Mouse (Mus musculus): ENCODE measurements around the gene Dennd5b.
"Not testable (repeated sequence)": the region's sequence is repeated elsewhere in the genome, so short reads cannot be mapped to it uniquely, and the experiment has no call there.

The Dennd5b gene

DNA sequence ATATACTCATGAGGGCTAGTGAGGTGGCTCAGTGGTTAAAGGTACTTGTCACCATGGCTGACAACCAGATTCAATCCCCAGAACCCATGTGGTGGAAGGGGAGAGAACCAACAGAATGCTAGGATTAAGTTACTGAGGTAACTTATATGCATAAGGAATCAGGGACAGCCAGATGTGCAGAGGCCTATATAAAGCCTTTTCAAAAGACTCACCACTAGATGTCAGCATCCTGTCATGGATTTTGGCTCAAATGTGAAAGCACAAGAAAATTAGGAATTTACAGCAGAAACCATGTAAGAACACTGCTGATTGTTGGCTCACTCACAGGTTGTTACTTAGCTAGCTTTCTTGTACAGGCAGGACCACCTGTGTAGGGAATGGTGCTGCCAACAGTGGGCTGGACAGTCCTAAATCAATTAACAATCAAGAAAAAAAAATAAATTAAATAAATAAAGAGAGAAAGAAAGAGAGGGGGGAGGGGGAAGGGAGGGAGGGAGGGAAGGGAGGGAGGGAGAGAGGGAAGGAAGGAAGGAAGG is 90.6 kb downstream of the Dennd5b start:
- peak; percentile 21 for DNase-seq (ENCODE audit: low spot score)

DNA sequence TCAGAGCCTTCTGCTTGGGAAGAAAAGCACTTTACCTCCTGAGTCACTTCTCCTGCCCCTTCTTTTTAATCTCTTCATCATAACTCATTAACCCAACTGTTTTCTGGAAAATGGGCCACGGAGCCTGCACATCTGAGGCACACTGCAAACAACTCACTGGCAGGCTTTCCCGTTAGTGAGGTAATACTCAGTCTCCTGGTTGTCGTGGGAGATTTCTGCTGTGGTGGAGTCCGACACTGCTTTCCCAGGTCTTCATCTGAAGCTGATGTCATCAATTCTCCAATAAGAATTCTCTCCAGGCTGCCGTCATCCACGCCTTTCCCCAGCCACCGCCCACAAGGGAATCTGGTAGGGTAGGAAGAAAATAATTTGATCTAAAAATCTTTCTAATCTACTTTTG is 96.5 kb downstream of the Dennd5b start:
- DNase-seq (ENCODE audit: low spot score): no peak

DNA sequence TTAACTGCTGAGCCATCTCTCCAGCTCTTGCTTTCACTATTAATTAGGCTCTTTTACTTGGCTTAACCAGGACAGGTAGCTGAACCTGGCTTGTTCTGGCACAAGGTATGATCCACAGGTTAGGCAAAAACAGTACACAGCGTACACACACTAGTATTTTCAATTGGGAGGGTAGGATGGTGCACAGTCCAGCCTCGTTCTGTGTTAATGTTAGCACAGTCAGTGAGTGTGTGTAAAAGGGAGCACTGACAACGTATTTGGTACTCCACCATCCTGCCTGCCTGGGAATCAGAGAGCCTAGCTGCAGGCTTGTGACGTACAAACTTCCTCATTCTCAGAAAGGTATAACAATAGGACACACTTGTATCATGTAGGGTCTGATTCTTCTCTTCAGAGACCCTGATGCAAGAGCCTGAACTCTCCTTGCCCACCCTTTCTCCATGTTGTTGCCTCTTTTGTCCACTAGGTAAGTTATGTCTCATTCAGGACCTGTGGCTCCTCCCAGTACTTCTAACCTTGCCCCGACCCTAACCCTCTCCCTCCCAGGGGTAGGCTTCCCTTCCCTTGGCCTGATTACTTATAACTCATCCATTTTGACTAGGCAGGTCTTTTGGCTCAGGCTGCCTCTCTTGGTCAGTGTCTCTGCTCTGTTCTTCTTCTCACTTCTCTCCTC is 107.0 kb downstream of the Dennd5b start:
- no peak for DNase-seq (ENCODE audit: low spot score)

DNA sequence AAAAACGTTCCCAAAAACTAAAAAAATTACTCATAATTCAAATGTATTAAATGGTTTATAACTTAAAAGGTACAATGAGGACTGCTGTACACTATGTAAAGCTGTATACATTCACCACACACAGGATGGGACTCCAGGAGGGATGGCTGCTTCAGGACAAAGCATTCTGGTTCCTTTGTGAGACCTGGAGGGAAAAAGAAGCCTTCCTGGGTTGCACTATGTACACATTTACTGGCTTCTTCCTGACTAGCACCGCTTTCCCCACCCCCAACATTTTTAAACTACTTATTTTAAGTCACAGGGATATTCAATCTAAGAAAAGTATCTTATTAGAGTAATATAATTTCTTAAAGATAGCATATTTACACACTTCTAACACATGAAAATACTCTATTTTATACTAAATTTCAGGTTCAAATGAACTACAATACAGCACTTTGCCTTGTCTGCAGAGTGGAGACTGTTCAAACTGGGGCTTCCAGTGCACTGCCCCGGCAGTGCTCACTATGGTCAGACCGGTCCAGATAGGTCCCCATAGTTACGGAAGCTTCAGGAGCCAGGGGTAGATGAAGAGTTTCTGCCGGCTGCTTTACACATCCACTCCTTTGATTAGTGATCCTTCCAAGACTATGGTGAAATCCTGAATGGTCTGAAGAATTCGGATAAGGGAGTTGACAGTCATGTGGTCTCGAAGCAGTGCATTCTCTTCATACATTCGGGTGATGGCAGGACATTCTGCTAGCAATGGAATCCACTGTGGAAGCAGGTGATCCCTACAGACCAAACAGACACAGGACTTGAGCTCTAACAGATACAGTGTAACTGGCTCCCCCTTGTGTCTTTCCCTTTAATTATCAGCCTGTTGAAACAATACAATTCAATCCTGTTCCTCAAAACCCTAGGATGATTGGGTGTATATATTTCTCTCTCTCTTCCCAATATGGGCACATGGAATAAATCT is 108.1 kb downstream of the Dennd5b start:
- peak; percentile 18 for DNase-seq (ENCODE audit: low spot score)

DNA sequence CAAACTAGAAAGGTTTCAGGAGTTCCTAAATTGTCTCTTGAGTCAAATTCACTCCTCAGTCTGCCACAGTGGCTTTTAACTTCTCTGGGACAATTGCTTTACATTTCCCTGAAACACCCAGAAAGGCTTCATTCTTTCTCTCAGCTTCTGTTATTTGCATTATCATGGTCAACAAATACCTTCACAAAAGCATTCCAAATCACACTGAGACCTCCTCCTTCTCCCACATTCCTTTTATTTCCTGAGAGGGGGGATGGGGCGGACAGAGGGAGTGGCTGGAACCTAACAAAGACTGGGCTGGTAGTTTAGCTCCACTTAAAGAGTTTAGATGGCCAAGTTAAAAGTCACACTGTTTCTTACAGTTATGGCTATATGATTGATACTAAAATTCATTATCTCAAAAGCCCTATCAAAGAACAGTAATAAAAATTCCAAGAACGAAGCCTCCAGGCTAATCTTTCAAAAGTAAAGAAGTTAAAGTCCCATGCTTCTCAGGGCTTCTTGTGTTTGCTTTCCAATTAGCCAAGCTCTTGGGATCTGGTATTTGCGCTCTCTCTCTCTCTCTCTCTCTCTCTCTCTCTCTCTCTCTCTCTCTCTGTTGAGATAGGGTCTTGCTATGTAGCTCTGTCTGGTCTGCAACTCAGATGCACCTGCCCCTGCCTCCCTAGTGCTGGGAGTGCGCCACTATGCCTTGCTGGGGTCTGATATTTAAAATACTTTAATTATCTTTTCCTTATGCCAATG is 108.9 kb downstream of the Dennd5b start:
- DNase-seq (ENCODE audit: low spot score): no peak

DNA sequence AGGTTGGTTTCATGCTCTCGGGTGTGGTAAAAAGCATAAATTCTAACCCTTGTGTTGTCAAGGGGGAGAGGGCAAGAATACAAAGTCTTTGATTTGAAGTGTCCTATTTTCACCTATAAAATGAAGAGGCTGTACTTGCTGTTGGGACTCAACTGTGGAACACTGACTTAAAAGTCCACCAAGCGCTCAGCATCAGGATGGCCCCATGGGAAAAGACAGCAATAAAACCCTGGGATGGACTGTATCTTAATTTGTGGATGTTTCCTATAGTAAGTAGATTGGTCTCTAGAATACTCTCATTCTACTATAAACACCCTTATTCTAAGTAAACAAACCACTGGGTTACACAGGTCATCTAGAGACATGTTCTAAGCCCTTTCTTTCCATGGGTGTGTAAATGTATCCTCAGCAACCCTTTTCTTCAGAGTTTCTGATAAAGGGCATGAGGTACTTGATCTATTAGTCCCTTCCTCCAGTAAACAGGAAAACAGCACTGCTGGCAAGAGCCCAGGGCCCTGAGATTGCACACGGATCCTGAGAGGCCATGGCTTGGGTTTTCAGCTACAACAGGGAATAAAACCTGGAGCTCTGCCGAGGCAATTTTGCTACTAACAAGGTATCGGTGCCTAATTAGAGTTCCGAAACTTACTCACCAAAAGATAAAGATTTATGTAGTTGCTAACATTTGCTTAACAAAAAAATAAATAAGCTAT is 109.7 kb downstream of the Dennd5b start:
- no peak for DNase-seq (ENCODE audit: low spot score)

DNA sequence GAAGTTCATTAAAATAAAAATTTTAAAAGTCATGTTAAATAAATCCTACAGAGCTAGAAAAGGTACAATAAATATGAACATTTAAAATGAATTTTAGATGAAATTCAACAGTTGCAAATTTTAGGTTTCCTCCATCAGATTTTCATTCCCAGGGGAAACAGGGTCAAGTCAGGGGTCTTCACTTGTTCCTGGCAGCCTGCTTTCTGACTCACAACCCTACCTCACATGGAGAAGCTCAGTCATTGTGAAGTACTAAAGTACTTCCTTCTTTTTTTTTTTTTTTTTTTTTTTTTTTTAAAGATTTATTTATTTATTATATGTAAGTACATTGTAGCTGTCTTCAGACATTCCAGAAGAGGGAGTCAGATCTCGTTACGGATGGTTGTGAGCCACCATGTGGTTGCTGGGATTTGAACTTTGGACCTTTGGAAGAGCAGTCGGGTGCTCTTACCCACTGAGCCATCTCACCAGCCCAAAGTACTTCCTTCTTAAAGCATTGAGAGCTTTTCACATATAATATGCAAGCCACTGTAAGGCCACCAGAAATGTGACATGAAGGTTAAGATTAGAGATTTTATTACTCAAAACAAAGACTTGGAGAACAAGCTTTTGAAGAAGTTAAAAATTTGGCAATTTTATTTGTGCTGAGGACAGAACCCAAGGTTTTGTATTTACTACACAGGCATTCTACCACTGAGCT is 111.5 kb downstream of the Dennd5b start:
- DNase-seq (ENCODE audit: low spot score): not testable (repeated sequence)

DNA sequence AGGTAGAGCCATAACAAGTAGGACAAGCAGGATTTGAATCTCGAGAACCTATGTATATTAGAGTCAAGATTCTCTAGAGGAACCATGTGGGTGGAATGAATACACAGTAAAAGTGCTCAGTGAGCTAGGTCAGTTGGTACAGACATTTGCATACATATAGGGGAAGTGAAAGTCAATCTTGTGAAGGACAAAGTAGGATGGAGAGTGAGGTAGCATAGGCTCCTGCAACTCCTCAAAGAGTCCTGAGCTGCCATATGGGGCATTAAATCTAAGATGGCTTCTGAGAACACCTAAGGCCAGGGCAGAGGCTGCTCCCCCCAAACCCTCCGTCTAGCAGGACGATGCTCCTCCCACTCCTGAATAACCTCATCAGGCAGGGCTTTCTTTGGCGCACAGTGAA is 115.5 kb downstream of the Dennd5b start:
- DNase-seq (ENCODE audit: low spot score): no peak

DNA sequence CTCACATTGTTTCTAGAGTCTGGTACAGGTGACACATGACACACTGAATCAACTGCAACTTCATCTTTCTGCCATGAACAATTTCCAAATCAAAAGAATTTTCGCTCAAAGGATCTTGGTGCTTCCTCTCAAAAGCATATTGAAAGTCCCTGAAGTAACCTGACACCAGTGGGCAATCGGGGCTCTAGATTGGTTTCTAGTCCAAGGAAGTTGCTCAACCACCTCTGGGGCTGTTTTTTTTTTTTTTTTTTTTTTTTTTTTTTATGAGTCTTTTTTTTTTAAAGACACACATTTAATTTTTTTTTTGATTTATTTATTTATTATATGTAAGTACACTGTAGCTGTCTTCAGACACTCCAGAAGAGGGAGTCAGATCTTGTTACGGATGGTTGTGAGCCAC is 121.0 kb downstream of the Dennd5b start:
- DNase-seq (ENCODE audit: low spot score): no peak

DNA sequence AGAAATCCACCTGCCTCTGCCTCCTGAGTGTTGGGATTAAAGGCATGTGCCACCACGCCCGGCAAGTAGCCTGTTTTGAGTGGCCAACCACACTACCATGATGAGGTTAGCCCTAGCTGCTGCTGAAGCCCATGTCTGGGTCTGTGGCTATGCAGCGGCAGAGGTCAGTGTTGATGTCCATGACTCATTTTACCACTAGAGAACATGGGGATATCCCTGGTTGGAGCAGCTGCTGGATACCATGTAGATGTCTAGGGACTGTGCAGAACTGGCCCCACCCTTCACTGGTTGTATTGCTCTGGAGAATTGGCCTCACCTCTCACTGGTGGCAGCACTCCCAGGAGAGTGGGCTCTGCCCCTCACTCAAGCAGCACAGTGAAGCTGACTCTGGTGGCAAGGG is 126.4 kb downstream of the Dennd5b start:
- no peak for DNase-seq (ENCODE audit: low spot score)

DNA sequence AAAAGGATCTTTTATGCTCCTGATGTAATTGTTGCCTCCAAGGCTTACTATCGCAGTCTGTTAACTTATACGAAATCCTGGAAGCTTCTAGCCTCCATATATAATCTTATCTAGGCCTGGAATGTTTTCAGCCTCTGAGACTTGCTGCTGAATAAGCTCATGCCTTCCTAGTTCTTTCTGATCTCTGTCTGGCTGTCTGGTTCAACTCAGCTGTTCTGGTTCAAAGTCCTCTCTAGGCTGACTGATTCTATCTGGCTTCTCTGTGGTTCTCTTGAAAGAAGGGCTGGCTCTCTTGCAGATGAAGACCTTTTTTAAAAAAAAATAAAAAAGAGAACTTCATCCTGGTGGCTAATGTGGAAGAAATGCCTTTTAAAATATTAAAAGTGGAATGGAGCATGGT is 128.6 kb downstream of the Dennd5b start:
- DNase-seq (ENCODE audit: low spot score): no peak

DNA sequence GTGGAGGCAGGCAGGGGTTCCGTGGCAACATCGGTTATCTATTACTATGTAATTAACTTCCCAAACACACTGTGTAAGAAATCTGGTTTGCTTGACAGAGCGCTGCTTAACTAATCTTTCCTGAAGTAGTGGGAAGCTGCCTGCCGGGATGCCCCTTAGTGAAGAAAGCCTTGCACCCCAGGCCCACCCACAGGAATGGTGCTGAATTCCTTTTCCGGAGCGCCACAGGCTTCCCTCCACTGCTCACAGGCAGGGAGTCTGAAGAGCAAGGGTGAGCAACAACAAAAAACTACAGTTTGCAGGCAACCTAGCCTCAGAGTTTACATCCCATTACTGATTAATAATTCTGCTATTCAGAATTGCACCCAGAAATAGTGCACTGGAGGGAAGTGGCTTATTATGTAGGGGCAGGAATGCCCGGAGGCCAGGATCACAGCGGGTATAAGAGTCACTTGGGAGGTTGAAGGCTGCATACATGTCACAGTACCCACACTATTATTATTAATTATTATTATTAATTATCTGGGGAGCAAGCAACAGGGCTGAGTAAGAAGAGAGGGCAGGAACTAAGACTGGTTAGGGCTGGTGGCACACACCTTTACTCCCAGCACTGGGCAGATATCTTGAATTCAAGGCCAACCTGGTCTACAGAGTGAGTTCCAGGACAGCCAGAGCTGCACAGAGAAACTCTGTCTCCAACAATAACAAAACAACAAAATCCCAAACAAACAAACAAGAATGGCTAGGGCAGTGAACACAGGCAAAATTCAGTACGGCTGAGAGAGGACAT is 129.2 kb downstream of the Dennd5b start:
- no peak for DNase-seq (ENCODE audit: low spot score)

DNA sequence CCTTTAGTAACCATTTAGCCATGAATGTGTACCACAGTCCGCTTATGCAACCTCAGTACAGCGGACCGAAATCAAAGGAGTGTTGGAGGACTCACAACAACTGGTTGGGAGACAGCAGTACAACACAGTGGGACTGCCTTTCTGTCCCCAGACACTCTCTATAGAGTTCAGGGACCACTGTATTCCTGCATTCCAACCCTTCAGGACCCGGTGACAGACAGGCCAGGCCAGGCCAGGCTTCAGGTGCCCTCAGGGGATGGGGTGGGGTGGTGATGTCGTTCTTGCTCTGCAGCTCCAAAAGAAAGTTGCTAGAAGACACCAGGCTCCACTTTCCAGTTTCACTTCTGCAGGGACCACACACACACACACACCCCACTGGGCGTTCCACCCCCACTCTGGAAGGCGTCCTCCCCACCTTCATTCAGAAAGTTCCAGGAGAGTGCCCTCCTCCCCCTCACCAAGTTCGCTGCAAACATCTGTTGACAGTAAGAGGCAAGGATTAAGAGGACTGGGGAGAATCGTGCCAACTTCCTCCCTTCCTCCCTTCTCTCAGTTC is 130.0 kb downstream of the Dennd5b start:
- no peak for DNase-seq (ENCODE audit: low spot score)

DNA sequence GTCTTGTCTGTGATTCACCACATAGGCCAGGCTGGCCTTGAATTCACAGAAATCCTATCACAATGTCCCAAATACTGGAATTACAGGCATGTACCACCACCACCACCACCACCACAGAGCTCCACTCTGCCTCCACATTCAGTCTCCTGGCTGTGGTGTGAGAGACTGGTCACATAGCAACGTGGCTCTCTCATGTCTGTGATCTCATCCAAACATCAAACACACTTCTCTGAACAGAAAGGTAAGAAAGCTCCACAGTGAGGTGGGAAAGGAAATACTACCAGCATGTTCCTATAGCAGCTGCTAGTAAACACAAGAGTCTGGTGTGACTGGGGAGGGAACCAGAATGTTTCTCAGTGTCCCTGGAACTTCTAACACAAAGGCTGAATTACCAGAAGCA is 140.2 kb downstream of the Dennd5b start:
- no peak for DNase-seq (ENCODE audit: low spot score)

DNA sequence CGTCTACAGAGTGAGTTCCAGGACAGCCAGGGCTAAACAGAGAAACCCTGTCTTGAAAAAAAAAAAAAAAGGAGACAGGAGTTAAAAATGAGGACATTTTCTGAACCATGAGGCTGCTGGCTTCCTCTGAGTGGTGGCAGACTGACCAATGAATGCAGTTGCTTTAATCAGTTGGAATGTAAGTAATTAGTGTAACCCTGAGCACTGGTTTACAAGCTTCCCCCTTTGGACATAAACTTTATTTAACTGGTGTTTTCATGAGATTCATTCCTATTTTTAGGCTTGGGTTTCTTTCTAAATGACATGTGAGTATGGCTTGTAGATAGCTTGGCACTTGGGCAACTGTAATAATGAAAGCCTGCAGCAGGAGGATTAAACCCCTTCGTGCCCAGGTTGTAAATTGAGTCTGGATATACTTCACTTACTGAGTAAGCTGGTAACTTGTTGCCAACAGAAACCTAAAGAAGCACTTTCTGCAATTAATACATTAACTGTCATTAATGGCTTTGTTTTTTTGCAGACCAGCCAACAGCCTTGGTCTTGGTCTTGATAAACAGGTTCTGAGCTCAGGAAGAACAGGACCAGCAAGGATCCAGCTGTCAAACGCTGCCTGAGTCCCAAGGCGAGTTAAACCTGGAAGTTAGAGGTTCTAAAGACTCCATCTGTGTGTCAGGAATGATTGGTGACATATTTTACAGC is 141.8 kb downstream of the Dennd5b start:
- no peak for DNase-seq (ENCODE audit: low spot score)

DNA sequence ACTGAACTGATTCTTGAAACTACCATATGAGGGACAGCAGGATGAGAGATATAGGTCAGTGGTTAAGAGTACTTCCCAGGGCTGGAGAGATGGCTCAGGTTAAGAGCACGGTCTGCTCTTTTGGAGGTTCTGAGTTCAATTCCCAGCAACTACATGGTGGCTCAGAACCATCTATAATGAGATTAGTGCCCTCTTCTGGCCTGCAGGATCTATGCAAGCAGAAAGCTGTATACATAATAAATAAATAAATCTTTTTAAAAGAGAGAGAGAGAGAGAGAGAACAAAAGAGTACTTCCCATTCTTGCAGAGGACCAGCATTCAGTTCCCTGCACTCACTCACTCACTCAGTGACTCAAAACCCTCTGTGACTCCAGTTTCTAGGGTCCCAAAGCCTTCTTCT is 142.8 kb downstream of the Dennd5b start:
- no peak for DNase-seq (ENCODE audit: low spot score)

DNA sequence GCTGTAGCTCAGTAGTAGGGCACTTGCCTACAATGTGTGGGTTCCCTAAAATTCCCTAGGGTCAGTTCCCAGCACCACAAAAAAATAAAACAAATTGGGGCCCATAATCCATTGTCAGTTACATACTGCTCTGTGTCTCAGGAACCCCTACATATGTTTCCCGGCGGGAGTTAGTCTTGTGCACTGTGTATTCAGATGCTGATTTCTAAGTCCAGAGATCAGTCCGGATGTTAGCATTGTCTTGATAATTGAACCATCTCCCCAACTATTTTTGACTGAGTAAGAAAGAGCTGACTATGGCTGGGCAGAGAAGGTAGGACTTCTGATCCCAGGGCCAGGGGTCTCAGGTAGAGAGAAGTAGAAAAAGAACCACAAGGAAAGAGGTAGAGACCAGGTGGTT is 144.4 kb downstream of the Dennd5b start:
- no peak for DNase-seq (ENCODE audit: low spot score)

DNA sequence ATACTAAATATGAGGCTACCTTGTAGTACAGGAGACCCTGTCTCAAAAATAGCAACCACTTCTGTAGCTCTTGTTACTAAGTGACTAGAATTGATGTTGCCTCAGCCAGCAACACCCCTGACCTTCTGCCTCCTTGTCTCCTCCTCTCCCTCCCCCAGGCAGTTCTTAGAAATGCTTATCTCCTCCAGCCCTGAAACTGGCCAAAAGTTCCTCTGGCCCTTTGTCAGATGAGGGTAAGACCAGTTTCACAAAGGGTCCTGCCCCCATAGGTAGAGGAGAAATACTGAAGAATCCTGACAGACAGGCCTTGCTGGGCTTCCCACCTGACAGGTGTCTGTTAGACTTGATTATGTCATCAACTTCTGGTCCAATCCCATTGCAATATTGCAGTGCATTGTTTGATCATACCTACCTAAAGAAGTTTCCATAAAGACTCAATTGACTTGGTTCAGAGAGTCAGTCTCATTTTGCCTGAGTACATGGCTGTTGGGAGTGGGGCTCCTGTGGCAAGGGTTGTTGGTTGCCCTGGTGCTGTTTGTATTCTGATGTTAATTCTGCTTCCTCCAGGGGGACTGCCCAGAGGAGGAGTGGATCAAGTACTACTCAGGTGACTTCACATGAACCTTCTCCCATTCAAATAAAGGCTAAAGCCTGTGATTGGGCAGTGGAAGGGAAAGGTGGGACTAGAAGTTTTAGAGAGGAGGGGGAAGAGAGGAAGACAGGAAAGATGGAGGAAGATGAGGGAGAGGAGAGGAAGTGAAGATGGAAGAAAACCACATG is 145.6 kb downstream of the Dennd5b start:
- DNase-seq (ENCODE audit: low spot score): no peak

Measured in layer of hippocampus, adult 11-12 months (tissue).